Mouse (Mus musculus) heart, postnatal 0 days (tissue): ENCODE data around the gene Gpr84. TPM values are rescaled to one million over a fixed set of nuclear protein-coding genes. Genes with fewer than 3 reads are reported as not detected.

Experiments
- ATAC-seq: fragments of 200-750 bp; cut with Nextera tagmentation; 2 replicates; pipeline ENCODE4 v1.8.0; 2017; ENCODE audit warnings: low read depth, moderate number of reproducible peaks, moderate library complexity; ENCODE audit not compliant: insufficient read depth
- DNase-seq: peaks from one replicate; pipeline ENCODE4 v3.0.0-alpha.2; 2016; ENCODE audit warnings: low spot score
- H3K27ac ChIP-seq: fragments of 300-500 bp; sonication (generic); 2 replicates; pipeline ENCODE4 v1.5.1; 2014; ENCODE audit warnings: low read depth, mild to moderate bottlenecking
- H3K27me3 ChIP-seq: fragments of 300-500 bp; sonication (generic); 2 replicates; pipeline ENCODE4 v1.6.1; 2014; ENCODE audit warnings: low read length, mixed read lengths; ENCODE audit not compliant: control insufficient read depth, insufficient read depth
- H3K36me3 ChIP-seq: fragments of 300-500 bp; sonication (generic); replicated peaks from 2 replicates; pipeline ENCODE4 v1.6.1; 2014; ENCODE audit warnings: low read length, mixed read lengths; ENCODE audit not compliant: control insufficient read depth, insufficient read depth
- H3K4me1 ChIP-seq: fragments of 300-500 bp; sonication (generic); 2 replicates; pipeline ENCODE4 v1.6.1; 2014; ENCODE audit warnings: antibody characterized with exemption; ENCODE audit not compliant: control insufficient read depth, insufficient read depth
- H3K4me2 ChIP-seq: fragments of 300-500 bp; sonication (generic); 2 replicates; pipeline ENCODE4 v1.6.1; 2014; ENCODE audit warnings: low read depth, mild to moderate bottlenecking, low read length, moderate library complexity
- H3K4me3 ChIP-seq: fragments of 300-500 bp; sonication (generic); 2 replicates; pipeline ENCODE4 v1.5.1; 2014; ENCODE audit warnings: low read depth, low read length
- H3K9ac ChIP-seq: fragments of 300-500 bp; sonication (generic); replicated peaks from 2 replicates; pipeline ENCODE4 v1.6.1; 2014; ENCODE audit warnings: low read depth, low read length, mixed read lengths
- H3K9me3 ChIP-seq: fragments of 300-500 bp; sonication (generic); replicated peaks from 2 replicates; pipeline ENCODE4 v1.6.1; 2016; ENCODE audit warnings: low read length; ENCODE audit not compliant: control insufficient read depth
- CTCF ChIP-seq: IDR thresholded peaks from 2 replicates; pipeline ENCODE4 v1.5.1; 2016; ENCODE audit warnings: antibody characterized with exemption, control low read depth, low read depth
- EP300 ChIP-seq: IDR thresholded peaks from 2 replicates; pipeline ENCODE4 v1.6.1; 2016; ENCODE audit warnings: antibody characterized with exemption, low read depth
- WGBS: fragments of 180-500 bp; shearing (Covaris S2); extraction: QIAGEN DNeasy Blood & Tissue Kit; methylation state at CpG from one replicate; pipeline ENCODE4 v1.1.7; 2014; 5-methylcytosine and 5-hydroxymethylcytosine counted together
- polyA plus RNA-seq: library from polyadenylated mRNA; unstranded; fragments of >200 nt; fragmentation: Nextera tagmentation; extraction: Ambion mirVana; gene quantifications from 2 replicates; pipeline ENCODE4 v1.2.1, GENCODE M21; 2015
- total RNA-seq: library from RNA; depleted of rRNA; stranded (reverse); fragments of >200 nt; gene quantifications from 2 replicates; pipeline ENCODE4 v1.2.3, GENCODE M21; 2014; ENCODE audit warnings: low replicate concordance

The Gpr84 gene
- total and polyA plus RNA-seq, 2 experiments from 2014 or later, result 0.10 TPM; not detected in 1

DNA sequence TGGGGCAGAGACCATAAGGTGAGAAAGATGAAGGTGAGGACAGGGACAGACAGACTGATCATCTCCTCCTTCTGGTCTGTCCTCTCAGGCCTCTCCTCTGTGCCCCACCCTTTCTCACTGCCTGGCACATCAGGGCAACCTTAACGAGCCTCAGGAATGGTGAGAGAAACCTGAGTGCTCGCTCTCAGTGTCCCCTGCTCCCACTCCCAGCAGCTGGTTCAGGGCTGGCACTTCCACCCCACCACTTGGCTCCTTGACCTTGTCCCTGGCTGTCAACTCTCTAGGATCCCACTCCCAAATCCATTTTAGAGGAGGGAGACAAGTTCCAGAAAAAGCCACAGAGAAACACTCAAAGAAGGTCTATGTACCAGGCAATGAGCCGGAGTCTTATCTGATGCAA lies 24.6 kb upstream of the Gpr84 start:
- Histone ChIP-seq H3K9me3 (no peaks in the 10 kb centered on the region), H3K27ac (no peak overlapping the region), H3K4me2 (no peak overlapping the region), H3K9ac (no peak overlapping the region), H3K4me1 (no peaks in the 10 kb centered on the region), H3K4me3 (no peak overlapping the region), H3K27me3 (peaks cover 27% of the 10 kb centered on the region), H3K36me3 (no peaks in the 10 kb centered on the region)
- ATAC-seq, result no peak
- no peak for DNase-seq
- 65% methylated on average over 3 of the region's 3 CpGs for WGBS
- TF ChIP-seq EP300 (no peak), CTCF (no peak)

DNA sequence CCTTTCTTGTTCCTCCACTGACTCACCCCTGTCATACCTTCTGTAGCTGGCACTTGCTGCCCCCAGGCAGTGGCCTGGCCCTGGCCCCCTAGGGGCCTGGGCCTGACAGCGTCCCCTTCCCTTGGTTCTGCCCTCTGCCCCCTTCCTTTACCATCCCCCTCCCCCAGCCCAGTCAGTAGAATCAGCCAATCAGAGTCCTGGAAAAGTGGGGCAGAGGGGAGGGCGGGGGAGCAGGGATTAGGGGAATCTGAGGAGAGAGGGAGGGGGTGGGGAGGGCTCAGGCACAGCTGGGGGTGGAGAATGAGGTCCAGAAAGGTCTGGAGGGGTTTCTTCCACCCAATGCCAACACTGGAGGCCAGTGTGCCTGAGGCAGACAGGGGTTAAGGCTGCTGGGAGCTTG lies 23.8 kb upstream of the Gpr84 start:
- Histone ChIP-seq H3K9me3 (no peaks in the 10 kb centered on the region), H3K36me3 (no peaks in the 10 kb centered on the region), H3K4me3 (no peak overlapping the region), H3K27ac (no peak overlapping the region), H3K4me1 (no peaks in the 10 kb centered on the region), H3K27me3 (peaks cover 20% of the 10 kb centered on the region), H3K4me2 (no peak overlapping the region), H3K9ac (no peak overlapping the region)
- DNase-seq (no peak), ATAC-seq (no peak)
- 61% methylated on average over 2 of the region's 2 CpGs for WGBS
- TF ChIP-seq EP300 (no peak), CTCF (no peak)

DNA sequence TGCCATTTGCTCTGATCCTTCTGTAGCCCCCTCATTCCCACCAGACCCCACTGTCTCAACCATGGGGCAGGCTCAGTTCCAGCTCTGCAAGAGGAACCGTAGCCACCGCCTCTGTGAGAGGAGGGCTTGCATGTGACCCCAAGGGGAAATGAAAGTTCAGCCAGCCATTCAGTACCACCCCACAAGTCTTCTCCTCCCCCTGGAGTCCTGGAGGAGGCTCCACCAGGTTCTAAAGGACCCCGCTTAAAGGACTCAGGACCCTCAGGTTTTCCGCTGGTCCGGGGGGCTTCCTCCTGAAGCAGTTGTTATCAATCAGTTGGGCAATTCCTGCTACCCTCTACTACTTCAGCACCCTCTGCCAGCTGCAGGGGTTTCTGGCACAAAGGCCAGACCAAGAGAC lies 23.3 kb upstream of the Gpr84 start:
- no peak overlapping the region for H3K27ac ChIP-seq
- H3K4me2 ChIP-seq, result no peak overlapping the region
- DNase-seq, result no peak
- no peak for TF ChIP-seq CTCF
- no peak for TF ChIP-seq EP300
- H3K36me3 ChIP-seq, result no peaks in the 10 kb centered on the region
- ATAC-seq, result no peak
- no peak overlapping the region for H3K9ac ChIP-seq
- peaks cover 16% of the 10 kb centered on the region for H3K27me3 ChIP-seq
- H3K4me1 ChIP-seq, result no peaks in the 10 kb centered on the region
- 78% methylated on average over 5 of the region's 5 CpGs for WGBS
- H3K9me3 ChIP-seq, result no peaks in the 10 kb centered on the region
- no peak overlapping the region for H3K4me3 ChIP-seq

DNA sequence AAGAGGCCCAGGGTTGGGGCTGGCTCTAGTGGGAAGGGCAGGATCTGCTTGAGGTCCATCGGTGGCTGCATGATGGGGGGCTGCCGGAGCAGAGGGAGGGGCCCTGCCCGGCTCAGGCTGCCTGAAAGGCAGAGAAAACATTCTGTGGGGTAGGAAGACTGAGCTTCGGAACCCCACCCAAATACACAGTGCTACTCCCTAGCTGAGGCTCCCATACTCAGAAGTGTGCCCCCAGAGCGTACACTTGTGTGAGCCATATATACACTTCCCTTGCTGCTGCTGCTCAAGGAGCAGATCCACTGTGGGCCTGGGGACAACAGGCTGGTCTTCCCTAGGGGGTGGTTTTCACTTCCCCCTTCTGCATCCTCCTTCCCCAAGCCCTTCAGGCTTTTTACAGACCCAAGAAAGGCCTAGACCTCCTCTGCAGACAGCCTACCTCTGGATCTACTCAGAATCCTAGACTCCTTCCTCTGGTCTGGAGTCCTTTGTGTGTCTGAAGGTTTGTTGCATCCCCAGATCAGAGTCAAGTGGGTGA lies 22.7 kb upstream of the Gpr84 start:
- H3K27ac ChIP-seq, result no peak overlapping the region
- TF ChIP-seq EP300 (no peak), CTCF (no peak)
- H3K9ac ChIP-seq, result no peak overlapping the region
- no peaks in the 10 kb centered on the region for H3K4me1 ChIP-seq
- no peaks in the 10 kb centered on the region for H3K36me3 ChIP-seq
- DNase-seq (no peak), ATAC-seq (no peak)
- no peak overlapping the region for H3K4me3 ChIP-seq
- no peak overlapping the region for H3K4me2 ChIP-seq
- WGBS, result 61% methylated on average over 5 of the region's 5 CpGs
- no peaks in the 10 kb centered on the region for H3K9me3 ChIP-seq
- H3K27me3 ChIP-seq, result peaks cover 12% of the 10 kb centered on the region

DNA sequence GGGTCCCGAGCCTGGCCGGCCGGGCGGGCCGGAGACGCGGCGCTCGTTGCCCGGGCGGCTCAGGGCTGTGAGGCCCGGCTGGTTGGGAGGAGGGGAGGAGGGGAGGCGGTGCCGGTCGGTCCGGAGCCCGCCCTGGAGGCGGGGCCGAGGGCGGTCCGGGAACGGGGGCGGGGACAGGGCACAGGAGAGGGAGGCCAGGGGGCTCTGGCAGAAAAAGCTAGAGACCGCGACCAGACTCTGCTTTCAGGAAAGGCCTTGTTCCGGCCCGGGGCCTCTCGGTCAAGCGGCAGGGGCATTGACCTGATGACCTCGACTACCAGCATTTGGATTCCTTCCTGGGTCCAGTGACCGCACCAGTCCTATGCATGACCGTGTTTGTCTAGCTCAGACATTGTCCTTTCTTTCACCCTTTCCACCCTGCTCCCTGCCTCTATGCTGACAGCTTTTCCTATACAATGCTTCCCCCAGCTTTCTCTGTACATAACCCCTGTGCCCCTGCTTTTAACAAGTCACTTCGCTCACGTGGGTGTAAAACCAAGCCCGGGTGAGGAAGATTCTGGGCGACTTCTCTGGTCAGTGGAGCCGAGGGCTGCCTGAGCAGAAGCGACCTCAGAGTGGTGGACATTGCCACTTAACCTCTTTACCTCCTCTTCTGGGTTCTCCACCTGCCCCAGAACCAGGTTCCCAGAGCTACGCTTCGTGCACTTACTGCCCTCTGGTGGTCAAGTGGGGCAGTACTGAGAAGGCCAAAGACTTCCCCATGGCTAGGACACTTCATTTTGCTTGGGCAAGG lies 13.2 kb upstream of the Gpr84 start:
- under 1% methylated on average over 40 of the region's 40 CpGs for WGBS

More for the DNA sequence above, 13.2 kb upstream of the Gpr84 start:
- TF ChIP-seq EP300, result no peak
- TF ChIP-seq CTCF, result peak; percentile 95
- Histone ChIP-seq H3K9ac (peak overlapping the region; percentile 77), H3K36me3 (no peaks in the 10 kb centered on the region), H3K27me3 (no peaks in the 10 kb centered on the region), H3K9me3 (no peaks in the 10 kb centered on the region), H3K4me2 (peak overlapping the region; percentile 96), H3K4me3 (peak overlapping the region; percentile 74), H3K4me1 (0 out of 2 replicates have a peak, but pooled peaks cover 4% of the 10 kb centered on the region), H3K27ac (peak overlapping the region; percentile 69)
- DNase-seq (peak; percentile 82), ATAC-seq (peak; percentile 95)
